Mouse (Mus musculus): ENCODE data around the gene Arl9.
A peak's percentile ranks its signal among the peaks of the same experiment; 100 is the strongest.
"Not testable (repeated sequence)": the region's sequence is repeated elsewhere in the genome, so short reads cannot be mapped to it uniquely, and the experiment has no call there.

The Arl9 gene

GRCm38 (mm10) chr5:77015544-77016482, 12.0 kb downstream of the Arl9 start, which contains the start of gene Thegl:
Thegl (plus strand) TSS chr5:77016023.
- DNase-seq (ENCODE audit: extremely low spot score, low spot score), result peak; percentile 85

- no peak for DNase-seq (ENCODE audit: extremely low spot score, low spot score)
Measured at GRCm38 (mm10) chr5:77028034-77028433, 24.2 kb downstream of the Arl9 start.

DNA sequence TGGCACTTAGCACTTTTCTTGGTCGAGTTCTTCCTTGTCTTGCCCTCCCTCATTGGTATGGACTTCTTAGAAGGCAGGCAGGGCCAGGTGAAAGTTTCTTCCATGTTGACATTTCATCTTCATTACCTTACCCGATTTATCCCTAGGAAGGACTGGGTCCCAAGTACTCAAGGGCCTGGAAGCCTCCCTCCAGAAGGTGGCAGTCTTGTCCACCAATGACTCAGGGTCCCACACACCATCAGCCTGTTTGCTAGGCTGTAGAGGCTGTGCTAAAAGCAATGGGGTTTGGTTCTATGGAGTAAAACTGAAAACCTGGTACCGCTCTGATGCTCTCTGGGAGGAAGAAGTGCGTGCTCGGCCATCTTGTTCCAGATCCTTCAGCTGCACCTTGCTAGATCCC, 25.9 kb downstream of the Arl9 start:
- no peak for DNase-seq (ENCODE audit: extremely low spot score, low spot score)

- DNase-seq (ENCODE audit: extremely low spot score, low spot score), result not testable (repeated sequence)
Measured at GRCm38 (mm10) chr5:77035101-77035500, 31.2 kb downstream of the Arl9 start.

- DNase-seq (ENCODE audit: extremely low spot score, low spot score), result no peak
Measured at GRCm38 (mm10) chr5:77038451-77038850, 34.6 kb downstream of the Arl9 start.

DNA sequence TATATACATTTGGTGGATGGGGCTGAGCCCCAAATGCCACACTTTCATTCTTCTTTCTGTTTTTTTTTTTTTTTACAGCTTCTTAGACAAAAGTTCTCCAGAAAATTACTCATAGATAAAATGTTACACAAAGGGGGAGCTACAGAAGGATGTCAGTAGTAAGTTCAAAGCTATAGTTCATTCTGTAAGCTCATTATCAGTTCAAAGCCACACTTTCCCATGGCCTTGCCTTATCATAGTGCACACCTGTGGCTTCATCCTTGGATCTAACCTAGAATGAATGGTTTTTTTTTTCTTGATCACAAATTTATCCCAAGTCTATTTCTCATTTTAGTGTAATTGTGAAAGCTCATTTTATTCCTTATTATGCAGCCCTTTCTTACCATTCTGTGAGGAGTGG, 35.5 kb downstream of the Arl9 start:
- no peak for DNase-seq (ENCODE audit: extremely low spot score, low spot score)

- DNase-seq (ENCODE audit: extremely low spot score, low spot score), result no peak
Measured at GRCm38 (mm10) chr5:77044362-77044761, 40.5 kb downstream of the Arl9 start.

- DNase-seq (ENCODE audit: extremely low spot score, low spot score), result no peak
Measured at GRCm38 (mm10) chr5:77052616-77053015, 48.8 kb downstream of the Arl9 start.

DNA sequence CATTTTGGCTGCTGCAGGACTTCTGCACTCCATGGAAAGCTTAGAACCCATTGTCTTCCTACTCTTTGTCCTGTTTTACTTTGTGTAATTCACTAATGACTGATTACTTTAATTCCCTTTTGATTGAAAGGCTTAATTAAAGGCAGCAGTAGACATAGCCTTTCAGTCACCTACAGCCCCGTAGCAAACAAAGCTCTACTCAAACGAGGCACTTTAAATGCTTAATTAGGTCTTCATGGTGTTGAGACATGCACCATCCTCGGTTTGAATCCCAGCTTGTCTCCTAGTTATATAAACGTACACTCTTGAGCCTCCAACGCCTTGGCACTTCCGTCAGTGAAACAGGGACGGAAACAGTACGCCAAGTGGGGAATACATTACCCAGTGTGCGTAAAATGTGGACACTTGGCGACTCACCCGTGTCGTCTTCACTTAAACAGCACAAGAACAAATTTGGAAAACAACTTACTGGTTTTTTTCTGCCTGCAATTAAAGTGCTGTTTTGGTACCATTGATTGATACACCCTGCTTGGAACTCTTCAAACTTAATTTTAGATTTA, 53.1 kb downstream of the Arl9 start:
- DNase-seq (ENCODE audit: extremely low spot score, low spot score), result no peak
